Mouse (Mus musculus): ENCODE results near the gene Enho. TPM values are rescaled to one million over a fixed set of nuclear protein-coding genes. Genes with fewer than 3 reads are reported as not detected.
A peak's percentile ranks its signal among the peaks of the same experiment; 100 is the strongest.

Enho gene
- total RNA-seq, 4 experiments from 2014 or later, result 3.8 to 5.6 (median 4.9) TPM

DNA sequence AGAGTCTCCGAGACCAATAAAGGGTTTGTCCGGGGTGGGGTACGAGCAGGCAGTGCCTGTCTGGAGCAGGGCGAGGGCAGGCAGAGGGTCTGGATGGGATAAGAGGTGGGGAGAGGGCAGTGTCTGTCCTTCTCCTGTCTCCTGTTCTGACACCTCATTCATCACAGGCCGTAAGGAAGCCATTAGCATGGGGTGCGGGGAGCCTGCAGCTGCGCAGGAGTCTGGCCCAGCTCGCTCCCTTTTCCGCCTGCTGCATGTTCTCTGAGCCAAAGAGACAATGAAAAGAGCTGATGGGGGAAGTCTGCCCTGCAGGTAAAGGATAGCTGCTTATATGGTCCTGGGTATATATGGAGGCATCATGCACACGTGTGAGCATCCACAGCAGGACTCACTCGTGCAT lies 22.6 kb upstream of the Enho start:
- no peak for DNase-seq

DNA sequence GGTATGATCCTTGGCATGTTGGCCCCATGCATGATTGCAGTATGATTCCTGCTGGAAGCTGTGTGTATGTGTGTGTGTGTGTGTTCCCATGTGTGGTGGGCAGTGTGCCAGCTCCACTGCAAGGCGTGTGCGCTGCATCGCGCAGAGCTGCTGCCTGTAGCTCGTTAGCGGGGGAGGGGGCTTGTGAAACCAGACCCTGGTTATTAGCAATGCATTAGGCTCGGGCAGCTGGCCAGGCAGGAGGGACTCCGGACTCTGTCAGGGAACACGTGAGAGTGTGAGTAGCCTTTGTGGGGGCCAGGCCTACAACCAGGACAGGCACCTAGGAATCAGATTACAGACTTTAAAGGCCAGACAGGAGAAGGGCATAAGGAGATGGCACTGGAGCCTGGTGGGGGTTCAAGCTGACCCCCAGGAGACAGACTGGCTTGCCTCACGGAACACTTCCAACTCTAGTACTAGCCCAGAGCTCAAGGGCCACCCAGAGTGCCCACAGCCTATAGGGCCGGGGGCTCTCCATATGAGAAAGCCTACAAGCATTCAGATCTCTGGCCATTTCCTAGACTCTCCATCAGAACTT lies 20.8 kb upstream of the Enho start:
- no peak for DNase-seq

DNA sequence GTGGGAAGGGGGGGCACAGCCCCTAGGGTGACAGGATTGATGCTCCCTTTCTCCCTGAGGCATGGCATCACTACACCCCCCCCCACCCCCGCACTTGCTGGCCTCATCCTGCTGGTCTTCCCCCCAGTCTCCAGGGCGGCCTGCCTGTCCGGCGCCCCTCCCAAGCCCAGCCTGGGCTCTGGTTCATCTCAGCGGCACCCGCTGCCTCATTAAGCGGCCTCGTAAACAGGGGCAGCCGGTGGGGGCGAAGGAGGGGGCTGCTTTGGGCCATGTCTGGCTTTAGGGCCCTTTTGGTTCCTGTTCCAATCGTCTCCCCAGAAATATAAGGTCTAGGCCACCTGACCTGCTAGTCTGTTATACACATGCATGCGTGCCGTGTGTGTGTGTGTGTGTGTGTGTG lies 19.4 kb upstream of the Enho start:
- DNase-seq, result no peak

DNA sequence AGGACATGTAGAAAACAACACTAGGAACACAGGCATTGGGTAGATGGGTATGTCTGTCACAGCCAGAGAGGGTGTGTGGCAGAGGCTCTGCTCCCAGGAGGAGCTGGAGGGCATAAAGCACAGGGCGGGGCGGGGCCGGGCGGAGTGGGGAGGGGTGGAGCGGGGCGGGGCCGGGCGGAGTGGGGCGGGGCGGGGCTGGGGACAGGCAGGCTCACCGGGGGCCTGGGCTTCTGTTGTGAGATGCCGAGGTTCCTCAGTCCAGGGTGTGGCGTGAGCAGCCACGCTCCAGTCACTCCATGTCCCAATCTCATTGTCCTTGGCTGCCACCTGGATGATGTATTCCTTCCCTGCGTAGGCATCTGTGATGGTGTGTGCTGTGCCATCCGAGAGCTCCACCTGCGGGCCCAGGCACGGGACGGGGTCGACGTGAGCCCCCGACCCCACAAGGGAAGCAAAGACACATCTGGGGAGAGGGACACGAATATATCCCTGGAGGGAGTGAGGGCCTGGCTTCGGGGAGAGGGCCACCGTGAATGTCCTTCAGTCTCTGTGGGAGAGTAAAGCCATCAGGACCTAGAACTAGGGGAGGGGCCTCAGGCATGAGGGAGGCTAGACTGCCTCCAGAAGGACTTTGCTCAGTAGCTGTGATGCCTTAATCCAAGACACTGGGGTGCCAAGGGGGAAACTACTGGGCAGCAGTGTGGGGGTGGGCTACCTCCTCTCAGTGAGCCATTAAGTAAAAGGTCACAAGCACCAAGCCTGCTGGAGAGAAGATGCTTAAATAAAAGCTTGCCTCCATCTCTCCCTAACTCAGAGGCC lies 18.7 kb upstream of the Enho start:
- peak; percentile 62 for DNase-seq

DNA sequence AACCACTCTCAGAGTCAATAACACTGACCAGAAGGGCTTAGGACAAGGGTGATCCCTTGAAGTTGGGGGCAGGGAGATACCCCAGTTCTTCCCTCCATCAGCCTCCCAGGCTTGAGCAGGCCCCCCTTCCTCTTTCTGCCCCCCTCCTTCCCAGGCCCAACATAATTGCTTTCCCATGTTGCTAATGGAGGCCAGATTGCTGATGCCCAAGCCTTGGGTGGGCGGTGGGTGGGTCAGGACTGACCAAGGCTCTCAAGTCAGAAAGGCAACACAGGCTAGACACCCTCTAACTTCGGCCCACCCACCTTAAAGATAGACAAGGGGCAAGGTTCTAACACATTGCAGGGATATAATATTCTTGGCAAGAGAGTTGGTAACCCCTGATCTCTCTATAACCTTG lies 15.4 kb upstream of the Enho start:
- no peak for DNase-seq

DNA sequence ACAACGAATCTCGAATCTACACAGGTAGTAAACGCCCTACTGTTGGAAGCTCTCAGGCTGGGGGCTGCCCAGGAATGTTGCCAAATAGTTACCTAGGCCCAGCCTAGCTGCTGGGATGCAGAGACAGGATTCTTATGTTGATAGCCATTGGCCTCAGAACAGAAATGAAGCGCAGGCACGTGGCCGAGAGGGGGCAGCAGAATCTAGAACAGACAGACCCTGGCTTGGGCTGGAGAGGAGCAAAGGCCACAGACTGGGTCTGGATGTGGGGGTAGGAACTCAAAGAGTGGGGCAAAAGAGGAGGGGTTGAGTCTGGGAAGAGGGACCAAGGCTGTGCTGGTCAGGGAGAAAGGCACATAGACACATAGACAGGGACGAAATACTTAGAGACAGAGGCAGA lies 14.1 kb upstream of the Enho start:
- DNase-seq, result no peak

DNA sequence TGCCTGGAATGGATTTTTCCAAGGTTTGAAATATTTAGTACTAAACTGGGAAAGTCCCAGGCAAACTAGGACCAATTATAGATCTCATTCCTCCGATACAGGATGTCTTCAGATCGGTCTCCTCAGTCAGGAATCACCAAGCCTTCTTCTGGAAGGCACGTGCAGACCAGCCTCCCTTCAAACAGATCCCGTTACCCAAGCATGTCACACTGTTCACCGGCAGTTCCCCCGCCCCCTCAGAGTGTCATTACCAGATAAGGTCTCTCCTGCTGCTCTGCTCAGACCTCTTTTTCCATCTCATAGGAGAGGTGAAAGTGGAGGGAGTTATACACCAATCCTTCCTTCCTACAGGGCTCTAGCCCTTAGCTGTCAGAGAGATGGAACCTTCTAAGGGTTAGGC lies 13.6 kb upstream of the Enho start:
- no peak for DNase-seq

DNA sequence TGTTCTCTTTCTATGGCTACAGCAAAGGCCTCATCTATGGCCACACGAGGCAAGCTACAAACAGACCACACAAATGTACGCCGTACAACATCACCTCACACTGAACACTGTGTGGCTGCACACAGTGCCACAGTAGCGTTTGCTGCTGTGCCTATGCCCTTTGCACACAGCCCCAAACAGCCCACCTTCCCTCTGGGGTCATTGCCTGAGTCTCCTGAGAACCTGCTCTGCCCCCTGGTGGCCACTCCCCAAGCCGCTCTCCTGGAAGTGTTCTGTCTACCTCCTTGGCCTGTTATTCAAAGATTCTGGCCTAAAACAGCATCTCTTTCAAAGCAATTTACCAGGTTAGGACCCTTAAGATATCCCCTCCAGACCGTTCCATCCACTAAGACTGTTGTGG lies 13.2 kb upstream of the Enho start:
- no peak for DNase-seq

DNA sequence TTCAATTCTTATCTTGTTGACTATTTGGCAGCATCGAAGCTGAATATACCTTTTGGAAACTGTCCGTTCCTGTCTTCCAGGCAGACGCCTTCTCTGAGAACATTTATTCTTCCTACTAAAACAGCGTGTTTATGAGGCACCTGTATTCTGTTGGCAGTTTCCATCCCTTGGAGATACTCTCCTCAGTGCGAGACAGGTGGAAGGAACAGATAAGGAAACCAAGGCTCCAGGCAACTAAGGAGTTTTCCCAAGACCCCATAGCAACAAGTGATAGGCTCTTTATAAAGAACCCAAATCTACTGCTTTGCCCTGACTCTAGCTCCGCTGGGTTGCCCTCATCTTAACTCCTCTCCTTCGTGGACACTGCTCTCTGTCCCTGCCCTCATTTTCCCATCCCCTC lies 8.5 kb upstream of the Enho start:
- no peak for DNase-seq

DNA sequence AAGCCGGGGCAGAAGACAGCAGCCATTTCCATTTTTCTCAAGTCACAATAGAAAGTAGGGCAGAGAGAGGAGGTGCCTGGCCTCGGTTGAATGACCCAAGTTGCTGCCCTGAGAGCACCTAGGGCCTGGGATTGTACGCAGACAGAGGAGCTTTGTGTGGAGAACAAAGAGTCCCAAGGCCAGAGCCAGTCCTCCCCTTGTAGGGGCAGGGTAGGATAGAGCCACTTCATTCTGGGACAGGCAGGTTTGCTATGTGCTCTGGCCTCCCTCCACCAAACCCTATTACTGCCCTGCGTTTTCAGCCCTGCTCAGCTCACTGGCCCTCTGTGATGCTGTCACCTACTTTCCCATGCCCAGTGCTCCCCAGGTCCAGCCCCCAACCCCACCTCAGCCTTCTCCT lies 8.0 kb upstream of the Enho start:
- DNase-seq, result no peak

DNA sequence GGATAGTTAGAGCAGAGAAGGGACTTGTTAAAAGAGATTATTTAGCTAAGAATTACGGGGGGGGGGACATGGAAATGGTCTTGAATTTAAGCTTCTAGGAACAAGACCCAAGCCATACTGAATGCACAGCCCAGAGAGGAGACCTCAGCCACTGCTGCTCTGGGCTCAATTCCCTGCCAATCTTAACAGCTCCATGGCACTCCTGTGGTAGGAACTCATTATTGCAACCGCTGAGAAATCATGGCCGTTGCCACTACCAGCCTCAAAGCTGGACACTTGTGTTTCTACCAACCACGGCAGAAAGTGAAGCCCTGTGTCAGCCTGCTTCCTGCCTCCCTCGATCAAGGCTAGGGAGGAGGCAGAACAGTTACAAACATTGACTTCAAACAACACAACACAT lies 5.4 kb upstream of the Enho start:
- no peak for DNase-seq

DNA sequence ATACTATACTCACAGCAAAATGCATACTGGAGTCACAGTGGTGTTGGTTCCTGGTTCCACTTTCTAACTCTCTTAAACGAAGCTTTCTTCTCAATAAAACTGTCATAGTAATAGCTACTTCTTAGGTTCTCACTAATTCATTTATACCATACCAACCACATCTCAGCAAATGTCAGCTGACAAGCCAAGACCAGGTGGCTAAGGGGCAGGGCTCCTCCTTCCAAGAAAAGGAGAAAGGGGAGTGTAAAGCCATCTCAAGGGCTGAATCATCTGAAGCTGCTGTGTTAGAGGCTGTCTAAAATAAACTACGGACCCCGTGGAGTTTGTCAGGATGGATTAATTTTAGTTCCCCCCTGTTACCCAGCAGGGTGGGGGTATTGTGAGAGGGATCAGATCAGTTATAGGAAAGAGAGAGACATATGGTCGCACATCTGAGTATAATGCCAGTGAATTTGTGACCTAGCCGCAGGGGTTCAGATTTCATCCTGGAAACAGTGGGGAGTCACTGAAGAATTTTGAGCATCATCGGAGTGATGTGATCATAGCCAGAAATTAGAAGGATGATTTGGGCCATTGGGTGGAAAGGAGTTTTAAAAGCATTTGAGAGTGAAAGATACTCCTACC lies 1.2 kb upstream of the Enho start:
- DNase-seq, result no peak

DNA sequence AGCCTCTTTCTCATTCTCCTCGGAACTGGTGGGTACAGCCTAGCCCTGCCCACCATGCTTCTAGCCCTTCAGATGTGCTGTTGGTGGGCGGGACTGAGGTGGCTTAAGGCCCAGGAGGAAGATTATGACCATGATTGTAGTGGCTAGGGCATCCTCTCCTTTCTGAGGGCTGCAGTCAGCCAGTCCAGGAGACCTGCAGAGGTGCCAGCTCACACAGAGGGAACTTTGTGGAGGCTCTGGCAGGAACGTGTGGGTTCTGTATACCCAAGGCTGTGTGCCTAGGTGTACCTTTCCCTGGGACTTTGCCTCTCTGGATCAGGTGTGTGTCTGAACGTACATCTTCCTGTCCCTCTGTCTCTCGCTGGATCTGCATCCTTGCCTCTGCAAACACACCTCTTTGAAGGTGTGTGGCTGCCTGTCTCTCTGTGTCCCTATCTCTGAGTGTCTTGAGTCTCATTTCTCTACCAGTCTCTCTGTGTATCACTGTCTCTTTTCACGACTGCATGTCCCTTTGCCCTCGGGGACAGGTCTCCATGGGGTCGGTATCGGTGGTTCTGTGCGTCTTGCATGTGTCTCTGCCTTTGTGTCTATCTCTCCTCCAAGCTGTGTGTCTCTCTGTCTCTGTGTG lies 796 bp downstream of the Enho start:
- no peak for DNase-seq

DNA sequence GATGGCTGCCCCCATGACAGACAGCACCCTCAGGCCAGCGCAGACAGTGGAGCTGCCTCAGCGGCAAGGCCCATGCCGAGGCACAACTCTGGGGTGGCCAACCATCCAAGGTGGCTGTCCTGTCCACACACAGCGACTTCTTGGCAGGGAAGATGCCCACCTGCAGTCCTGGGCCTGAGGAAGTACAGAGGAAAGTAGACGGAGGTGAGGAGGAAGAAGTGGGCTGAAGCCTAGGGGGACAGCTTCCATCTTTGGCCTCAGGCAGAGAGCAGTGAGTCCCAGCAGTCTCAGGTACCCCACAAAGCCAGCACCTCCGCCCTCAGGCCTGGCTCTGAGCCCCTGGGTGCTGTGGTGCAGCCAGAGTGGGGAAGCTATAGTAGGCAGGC lies 1.3 kb downstream of the Enho start:
- DNase-seq, result no peak

DNA sequence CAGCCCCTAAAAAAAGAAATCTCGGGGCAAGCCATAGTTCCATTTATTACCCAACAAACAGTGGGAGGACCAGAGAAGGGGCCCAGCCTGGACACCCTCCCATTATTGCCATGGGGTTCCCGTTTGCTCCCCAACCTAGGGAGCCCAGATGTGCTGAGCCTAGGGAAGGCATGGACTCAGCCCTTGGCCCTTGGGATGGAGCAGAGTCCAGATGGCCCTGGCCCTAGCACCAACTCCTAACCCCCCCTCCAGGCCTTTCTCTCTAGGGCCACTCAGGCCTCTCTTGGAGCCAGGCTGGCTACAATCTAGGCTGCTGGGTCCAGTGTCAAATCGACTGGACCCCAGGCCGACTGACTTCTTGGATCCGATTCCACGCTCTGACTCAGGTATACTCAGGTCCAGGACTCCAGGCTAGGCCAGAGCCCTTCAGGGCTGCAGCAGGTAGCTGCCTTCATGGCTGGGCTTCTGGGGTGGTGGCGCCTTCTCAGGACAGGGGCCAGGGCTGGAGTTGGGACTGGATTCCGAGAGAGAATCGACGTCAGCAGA lies 1.9 kb downstream of the Enho start:
- no peak for DNase-seq

DNA sequence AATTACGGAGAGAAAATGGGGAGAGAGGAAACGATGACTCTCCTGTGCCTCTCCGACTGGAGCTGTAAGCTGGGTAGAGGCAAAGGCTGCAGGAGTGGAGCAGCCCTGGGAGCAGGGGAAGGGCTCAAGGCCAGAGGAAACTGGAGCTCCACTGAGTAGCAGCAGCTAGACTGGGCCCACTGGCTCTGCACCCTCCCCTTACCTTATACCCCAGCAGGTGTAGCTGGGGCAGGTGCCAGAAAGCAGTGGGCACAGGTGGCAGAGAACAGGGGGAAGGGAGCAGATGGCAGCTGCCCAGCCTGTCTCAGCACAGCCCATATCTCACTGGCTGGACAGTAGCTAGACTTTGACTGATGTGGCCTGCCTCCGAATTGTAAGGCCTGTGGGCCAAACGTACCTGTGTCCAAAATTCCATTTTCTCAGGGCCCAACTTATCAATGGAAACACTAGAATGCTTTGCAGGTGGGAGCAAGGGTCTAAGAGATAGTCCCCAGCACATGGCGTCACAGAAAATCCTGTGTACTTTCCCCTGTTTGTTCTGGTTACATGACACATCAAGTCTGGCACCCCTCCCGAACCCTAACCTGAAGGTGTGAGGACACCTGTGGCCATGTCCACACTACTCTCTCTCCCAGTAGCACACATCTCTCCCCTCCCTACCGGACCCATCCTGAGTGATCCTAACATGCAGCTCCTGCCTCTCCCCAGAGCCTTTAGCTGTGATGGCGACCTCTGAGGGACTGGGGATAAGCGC lies 3.1 kb downstream of the Enho start:
- no peak for DNase-seq

DNA sequence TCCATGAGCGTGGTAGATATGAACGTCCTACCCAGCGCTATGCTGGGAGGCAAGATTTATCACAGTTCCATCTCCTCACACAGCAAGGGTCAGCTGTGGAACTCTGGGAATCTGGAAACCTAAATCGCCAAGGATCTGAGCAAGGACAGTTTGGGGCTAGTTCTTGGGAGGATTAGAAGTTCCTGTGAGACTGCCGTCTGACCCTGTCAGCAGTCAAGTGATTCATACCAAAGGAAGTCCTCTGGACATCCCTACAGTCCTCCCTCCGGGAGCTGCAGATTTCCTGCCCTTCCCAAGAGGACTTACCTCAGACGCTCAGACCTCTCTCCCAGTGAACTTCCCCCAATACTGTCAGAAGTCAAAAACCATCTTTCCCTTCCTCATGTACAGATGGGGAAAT lies 3.8 kb downstream of the Enho start:
- no peak for DNase-seq

DNA sequence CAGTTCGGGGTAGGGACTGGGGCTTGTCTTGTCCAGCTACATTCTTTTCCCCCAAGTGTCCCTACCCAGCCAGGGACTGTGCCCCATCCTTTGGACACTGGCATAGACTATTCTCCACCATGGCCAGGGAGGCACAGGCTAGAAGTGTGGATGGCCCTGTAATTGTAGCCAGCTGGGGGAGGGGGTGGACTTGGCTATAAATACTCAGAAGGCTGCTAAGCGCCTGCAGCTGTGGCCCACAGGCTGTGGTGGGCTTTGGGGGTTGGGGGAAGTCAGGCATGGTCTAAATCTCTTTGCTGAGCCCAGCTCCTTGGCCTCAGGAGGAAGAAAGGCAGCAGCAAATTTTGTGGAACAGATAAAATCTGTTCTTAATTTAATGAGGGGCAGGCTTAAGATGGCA lies 4.2 kb downstream of the Enho start:
- DNase-seq, result no peak

DNA sequence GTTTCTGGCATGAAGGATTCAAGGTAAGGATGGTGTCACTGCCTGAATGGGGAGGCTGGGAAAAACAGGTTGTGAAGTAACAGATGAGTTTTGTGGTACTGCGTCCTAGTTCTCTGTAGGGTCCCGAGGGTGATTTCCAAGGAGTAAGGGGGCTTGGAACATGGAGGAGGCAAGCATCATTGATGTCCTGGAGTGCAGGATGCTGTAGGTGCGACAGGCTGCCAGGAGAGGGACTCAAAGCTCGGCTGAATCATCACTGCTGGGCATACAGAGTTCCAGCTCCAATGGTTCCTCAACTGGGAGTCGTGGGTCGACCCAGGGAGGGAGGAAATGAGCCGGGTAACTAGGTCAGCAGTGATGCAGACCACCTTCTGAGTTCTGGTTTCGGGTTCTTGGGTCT lies 4.9 kb downstream of the Enho start:
- DNase-seq, result no peak

DNA sequence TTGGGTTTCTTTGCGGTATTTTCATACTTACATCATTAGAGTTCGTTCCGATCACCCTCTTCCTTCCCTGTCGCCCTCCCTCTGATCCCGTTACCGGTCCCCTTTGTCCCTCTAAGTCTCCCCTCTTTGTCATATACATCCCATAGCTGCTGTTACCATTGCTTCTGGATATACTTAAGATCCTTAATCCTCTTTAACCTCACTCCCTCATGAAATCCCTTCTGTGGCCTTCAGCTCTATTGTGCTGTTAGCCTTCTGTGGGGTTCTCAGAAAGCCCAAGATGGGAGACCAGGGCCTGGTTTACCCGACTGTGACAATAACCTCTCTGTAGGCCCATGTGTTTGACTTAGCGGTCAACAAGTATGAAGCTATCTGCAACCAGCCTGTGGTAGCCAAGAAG lies 5.5 kb downstream of the Enho start:
- no peak for DNase-seq

DNA sequence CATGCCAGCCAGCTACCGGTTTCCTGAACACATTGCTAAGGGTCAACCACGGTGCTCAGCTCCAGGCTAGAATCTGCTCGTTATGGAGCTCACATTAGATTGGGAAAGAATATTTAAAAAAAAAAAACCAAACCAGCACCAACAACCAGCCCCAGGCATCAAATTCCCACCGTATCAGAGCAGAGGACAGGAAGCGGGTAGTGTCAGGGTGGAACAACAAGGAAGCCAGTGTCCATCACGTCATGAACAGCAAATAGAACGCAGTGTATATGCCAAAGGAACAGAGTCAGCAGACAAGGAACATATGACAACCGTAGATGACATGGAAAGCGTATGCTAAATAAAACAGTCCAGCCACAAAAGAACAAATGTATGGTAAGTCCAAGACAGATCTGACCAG lies 7.1 kb downstream of the Enho start:
- no peak for DNase-seq

DNA sequence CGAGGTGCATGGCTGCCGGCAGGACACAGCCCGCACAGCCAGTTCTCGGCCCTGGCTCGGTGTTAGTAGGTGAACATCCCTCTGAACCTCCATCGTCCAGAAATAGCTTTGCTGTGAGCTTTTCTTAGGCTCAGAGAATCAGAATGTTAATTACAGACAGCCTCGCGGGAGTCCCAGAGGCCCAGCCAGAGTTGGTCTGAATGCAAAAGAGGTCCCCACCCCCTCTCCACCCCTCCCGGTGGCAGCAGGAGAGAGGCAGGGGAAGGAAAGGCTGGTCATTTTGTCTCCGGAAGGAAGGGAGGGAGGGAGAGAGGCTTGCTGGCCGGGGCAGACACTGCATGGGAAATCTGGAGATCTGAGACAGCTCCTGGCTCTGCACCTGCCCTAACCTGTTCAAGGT lies 8.7 kb downstream of the Enho start:
- DNase-seq, result no peak

DNA sequence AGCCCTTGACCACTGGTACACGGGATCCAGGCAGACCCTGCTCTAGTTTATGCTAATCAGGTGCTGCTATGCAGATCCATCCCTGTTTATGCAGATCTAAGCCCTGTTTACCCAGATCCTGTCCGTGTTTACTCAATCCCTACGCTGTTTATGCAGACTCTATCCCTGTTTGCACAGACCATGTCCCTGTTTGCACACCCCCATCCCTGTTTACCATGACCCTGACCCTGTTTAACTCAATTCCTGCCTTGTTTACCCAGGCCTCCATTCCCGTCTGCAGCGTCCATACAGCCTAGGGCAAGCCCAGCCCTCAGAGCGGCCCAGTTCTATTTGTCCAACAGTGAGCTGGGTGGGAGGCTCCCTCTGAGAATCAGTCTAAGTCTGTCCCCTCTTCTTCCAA lies 9.9 kb downstream of the Enho start:
- DNase-seq, result no peak

All from adrenal gland, adult 8-10 months (tissue).